Mouse (Mus musculus): ENCODE measurements around the gene Fto. TPM values are rescaled to one million over a fixed set of nuclear protein-coding genes. Genes with fewer than 3 reads are reported as not detected.
A peak's percentile ranks its signal among the peaks of the same experiment; 100 is the strongest.

Fto gene
- polyA plus RNA-seq, 1 experiment from 2014 or later: 16.4 TPM

DNA sequence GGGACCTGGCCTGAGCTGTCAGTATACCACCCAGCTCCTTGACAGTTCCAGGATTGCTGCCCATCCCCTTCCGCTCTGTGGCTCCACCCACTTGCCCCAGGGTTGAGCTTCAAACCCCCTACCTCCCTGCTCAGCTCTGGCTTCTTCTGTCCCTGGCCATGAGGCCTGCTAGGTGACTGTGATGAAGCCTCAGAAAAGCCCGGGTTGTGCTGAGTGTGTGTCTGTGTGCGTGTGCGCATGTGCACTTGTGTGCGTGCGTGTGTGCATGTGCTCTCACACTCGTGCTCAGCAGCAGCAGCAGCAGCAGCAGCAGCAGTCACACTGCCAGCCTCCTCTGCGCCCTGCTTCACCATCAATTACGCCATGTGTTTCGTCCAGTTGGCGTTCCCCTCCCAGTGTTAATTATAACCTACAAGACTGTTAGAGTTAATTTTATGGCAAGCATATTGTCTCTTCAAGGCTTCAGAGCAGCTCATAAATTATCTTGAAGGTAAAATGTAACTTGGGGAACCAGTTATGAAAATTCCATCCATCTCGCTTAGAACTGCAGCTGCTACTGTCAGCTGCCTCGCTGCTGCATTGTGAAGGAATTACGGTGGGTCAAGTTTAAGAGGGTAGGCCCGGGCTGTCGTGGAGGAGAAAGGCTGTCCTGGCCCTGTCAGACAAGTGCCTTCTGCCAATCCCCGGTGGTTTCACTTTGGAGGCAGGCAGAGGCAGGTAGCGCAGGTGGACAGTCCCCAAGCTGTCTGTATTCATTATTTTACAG, 219.5 kb downstream of the Fto start:
- H3K27me3 ChIP-seq: no peaks in the 10 kb centered on the region
- WGBS (ENCODE audit: insufficient replicate concordance): 83% methylated on average over 18 of the region's 18 CpGs
- H3K9me3 ChIP-seq (replicated peaks): no peaks in the 10 kb centered on the region
- no peak overlapping the region for H3K4me2 ChIP-seq
- ATAC-seq (ENCODE audit: low read depth): no peak
- H3K36me3 ChIP-seq: no peaks in the 10 kb centered on the region
- H3K9ac ChIP-seq: no peak overlapping the region
- peaks cover 28% of the 10 kb centered on the region for H3K4me1 ChIP-seq (replicated peaks)
- H3K4me3 ChIP-seq (replicated peaks): no peak overlapping the region
- H3K27ac ChIP-seq: no peak overlapping the region
- DNase-seq: no peak

DNA sequence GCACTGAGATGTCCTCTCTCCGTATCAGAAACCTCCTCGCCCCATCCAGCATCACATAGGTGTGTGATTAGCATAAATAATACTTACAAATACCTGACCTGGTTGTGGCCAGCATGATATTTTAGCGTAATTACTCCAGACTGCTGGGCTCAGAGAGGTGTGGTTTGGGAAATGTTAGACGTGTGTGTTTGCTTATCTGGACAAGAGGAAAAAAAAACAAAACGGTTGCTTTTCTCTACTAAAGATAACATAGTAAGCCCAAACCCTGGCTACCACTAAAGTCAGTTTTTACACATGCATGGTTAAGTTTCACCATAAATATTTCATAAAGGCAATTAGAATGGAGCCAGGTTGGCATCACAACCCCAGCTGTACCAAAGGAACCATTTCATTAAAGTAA, 221.4 kb downstream of the Fto start:
- no peak for DNase-seq
- H3K36me3 ChIP-seq: no peaks in the 10 kb centered on the region
- no peaks in the 10 kb centered on the region for H3K9me3 ChIP-seq (replicated peaks)
- no peak overlapping the region for H3K9ac ChIP-seq
- H3K4me3 ChIP-seq (replicated peaks): no peak overlapping the region
- H3K4me1 ChIP-seq (replicated peaks): peaks cover 31% of the 10 kb centered on the region
- no peak for ATAC-seq (ENCODE audit: low read depth)
- no peaks in the 10 kb centered on the region for H3K27me3 ChIP-seq
- H3K27ac ChIP-seq: no peak overlapping the region
- WGBS (ENCODE audit: insufficient replicate concordance): 28% methylated on average over 5 of the region's 5 CpGs
- H3K4me2 ChIP-seq: no peak overlapping the region

DNA sequence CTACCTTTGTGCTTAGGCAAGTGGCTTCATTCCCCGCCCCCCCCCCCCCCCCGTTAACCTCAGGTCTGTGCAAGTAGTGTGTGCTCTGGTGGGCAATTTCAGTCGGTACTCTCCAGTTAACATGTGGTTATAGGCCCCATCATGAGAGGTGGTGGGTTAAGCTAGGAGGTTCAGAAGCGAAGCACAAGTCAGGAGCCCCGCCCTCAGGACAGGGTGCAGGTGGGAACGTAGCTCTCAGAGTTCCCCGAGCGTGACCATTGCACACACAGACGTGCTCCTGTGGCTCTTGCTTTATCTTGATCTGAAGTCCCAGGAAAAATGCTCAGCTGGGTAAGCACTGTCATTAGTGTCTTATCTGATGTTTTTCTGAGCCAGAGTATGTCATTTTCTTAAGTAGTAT, 224.8 kb downstream of the Fto start:
- no peak overlapping the region for H3K4me3 ChIP-seq (replicated peaks)
- H3K27ac ChIP-seq: no peak overlapping the region
- peaks cover 50% of the 10 kb centered on the region for H3K4me1 ChIP-seq (replicated peaks)
- no peak for DNase-seq
- H3K9me3 ChIP-seq (replicated peaks): no peaks in the 10 kb centered on the region
- H3K36me3 ChIP-seq: no peaks in the 10 kb centered on the region
- WGBS (ENCODE audit: insufficient replicate concordance): 42% methylated on average over 9 of the region's 9 CpGs
- H3K9ac ChIP-seq: no peak overlapping the region
- ATAC-seq (ENCODE audit: low read depth): 0 out of 2 replicates have a peak, but pooled peaks have one; percentile 16
- H3K27me3 ChIP-seq: no peaks in the 10 kb centered on the region
- H3K4me2 ChIP-seq: no peak overlapping the region

DNA sequence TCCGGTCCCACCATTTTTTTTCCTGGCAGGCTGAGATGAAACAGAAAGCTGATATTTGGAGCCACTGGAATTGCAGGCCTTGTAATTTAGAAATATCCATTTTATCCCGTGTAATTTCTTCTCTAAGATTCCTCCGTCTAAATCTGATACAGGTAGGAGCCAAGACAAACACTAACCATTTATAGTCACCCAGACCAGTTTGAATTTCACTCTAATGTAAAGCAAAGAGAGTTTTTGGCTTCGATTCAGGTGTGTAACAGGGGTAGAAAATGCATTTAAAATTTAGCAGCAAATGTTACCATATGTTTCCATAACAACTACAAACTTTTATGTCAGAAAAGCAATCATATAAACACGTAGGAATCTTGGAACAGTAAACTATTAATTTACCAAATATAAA, 225.6 kb downstream of the Fto start:
- no peak overlapping the region for H3K4me2 ChIP-seq
- DNase-seq (no peak), ATAC-seq (ENCODE audit: low read depth) (no peak)
- no peak overlapping the region for H3K4me3 ChIP-seq (replicated peaks)
- peaks cover 42% of the 10 kb centered on the region for H3K4me1 ChIP-seq (replicated peaks)
- H3K9ac ChIP-seq: no peak overlapping the region
- no peaks in the 10 kb centered on the region for H3K9me3 ChIP-seq (replicated peaks)
- H3K27ac ChIP-seq: no peak overlapping the region
- WGBS (ENCODE audit: insufficient replicate concordance): 76% methylated on average over 5 of the region's 5 CpGs
- no peaks in the 10 kb centered on the region for H3K36me3 ChIP-seq
- no peaks in the 10 kb centered on the region for H3K27me3 ChIP-seq

DNA sequence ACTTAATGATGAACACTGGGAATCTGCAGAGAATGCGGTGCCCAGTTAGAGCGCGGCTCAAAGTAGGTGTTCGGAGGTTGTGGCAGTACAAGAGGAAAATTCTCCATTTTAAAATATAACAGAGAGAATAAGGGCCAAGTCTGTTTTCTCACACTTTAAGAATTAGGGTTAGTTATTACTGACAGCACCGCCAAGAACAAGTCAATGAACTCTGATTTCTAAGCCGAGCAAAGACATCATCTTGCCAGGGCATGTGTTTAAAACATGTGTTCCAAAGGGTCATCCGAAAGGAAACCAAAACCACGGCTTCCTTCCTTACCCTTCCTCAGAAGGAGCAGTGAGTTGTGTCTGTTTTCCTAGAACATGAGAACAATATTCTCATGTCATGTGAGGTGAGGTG, 226.3 kb downstream of the Fto start:
- ATAC-seq (ENCODE audit: low read depth): no peak
- Histone ChIP-seq H3K36me3 (no peaks in the 10 kb centered on the region), H3K4me2 (no peak overlapping the region), H3K27me3 (no peaks in the 10 kb centered on the region), H3K4me1 (replicated peaks) (peaks cover 35% of the 10 kb centered on the region), H3K9ac (no peak overlapping the region), H3K9me3 (replicated peaks) (no peaks in the 10 kb centered on the region), H3K27ac (no peak overlapping the region), H3K4me3 (replicated peaks) (no peak overlapping the region)
- 68% methylated on average over 8 of the region's 8 CpGs for WGBS (ENCODE audit: insufficient replicate concordance)
- DNase-seq: no peak

DNA sequence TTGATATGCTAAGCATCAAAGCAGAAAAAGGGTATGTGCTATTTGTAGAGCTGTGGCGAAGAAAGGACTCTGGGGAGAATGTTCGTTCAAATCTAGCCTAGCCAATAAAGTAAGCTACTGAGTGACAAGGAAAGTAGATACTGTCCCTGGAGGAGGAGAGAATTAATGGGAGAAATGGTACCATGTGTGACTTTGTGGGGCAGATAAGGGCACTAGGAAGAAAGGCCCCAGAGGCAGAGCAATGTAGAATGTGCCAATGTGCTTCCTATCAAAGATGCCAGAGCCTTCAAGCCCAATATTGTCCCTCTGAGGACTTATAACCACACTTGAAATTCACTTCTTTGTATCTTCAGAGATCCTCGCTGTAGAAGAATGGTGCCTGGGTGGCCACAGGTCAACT, 227.9 kb downstream of the Fto start:
- Histone ChIP-seq H3K4me2 (no peak overlapping the region), H3K36me3 (no peaks in the 10 kb centered on the region), H3K9ac (no peak overlapping the region), H3K27me3 (no peaks in the 10 kb centered on the region), H3K9me3 (replicated peaks) (no peaks in the 10 kb centered on the region), H3K27ac (no peak overlapping the region), H3K4me1 (replicated peaks) (peaks cover 29% of the 10 kb centered on the region), H3K4me3 (replicated peaks) (no peak overlapping the region)
- 22% methylated on average over 3 of the region's 3 CpGs for WGBS (ENCODE audit: insufficient replicate concordance)
- ATAC-seq (ENCODE audit: low read depth): peak; percentile 65
- no peak for DNase-seq

DNA sequence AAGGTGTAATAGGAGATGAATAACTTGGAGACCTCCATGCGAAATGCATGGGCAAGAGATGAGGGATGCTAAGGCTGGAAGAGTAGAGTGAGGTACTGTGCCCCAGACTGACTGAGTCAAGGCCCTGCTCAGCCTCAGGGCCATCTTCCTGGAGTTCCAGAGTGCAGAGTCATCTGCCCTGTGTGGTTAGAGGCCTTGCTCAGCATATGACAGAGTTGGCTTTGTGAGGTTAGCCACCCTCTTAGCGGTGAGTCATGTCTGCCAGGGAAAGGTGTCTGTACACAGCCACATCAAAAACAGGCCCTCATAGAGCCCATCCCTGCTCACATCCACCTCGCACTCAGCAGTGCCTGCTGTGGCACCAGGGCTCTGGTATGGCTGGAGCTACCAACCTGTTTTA, 232.2 kb downstream of the Fto start:
- Histone ChIP-seq H3K4me3 (replicated peaks) (no peak overlapping the region), H3K27me3 (no peaks in the 10 kb centered on the region), H3K9ac (no peak overlapping the region), H3K27ac (no peak overlapping the region), H3K4me2 (no peak overlapping the region), H3K9me3 (replicated peaks) (no peaks in the 10 kb centered on the region), H3K36me3 (no peaks in the 10 kb centered on the region), H3K4me1 (replicated peaks) (peaks cover 12% of the 10 kb centered on the region)
- DNase-seq (no peak), ATAC-seq (ENCODE audit: low read depth) (no peak)
- WGBS (ENCODE audit: insufficient replicate concordance): 57% methylated on average over 3 of the region's 3 CpGs

DNA sequence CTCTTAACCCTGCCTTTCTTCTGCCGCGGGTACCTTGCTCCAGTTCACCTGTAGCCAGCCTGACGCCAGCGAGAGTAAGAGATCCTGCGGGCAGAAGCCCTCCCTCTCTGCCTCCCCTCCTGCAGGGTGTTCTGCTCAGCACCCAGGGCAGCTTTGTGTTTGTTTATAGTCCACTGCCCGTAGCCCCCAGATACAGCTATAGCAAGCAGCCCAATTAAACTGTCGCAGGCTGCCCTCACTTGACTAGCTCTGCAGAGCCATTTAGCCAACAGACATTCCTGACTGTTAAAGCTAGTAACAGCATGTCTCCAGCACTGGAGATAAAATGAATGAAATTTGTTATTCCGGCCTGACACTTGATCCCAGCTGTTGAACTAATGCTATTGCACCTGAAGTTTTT, 233.3 kb downstream of the Fto start:
- no peak for ATAC-seq (ENCODE audit: low read depth)
- WGBS (ENCODE audit: insufficient replicate concordance): 69% methylated on average over 8 of the region's 8 CpGs

DNA sequence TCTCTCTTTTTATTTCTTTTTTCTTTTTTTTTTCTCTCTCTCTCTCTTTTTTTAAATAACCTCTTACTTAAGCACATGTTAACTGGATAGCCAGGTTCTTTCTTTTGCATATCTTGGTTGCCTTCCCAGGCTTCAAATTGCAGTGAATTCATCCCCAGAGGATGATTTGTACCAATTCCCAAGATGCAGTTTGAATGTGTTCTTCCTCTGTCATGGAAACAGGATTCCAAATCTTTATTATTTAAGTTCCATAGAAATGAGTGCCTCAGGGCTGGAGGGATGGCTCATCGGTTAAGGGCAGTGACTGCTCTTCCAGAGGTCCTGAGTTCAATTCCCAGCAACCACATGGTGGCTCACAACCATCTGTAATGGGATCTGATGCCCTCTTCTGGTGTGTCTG, 236.8 kb downstream of the Fto start:
- Histone ChIP-seq H3K9me3 (replicated peaks) (no peaks in the 10 kb centered on the region), H3K4me2 (no peak overlapping the region), H3K4me3 (replicated peaks) (no peak overlapping the region), H3K9ac (no peak overlapping the region), H3K36me3 (no peaks in the 10 kb centered on the region; the same call in 1 of the 2 replicates), H3K4me1 (replicated peaks) (no peaks in the 10 kb centered on the region), H3K27ac (no peak overlapping the region), H3K27me3 (no peaks in the 10 kb centered on the region)
- no peak for ATAC-seq (ENCODE audit: low read depth)
- DNase-seq: no peak
- 78% methylated on average over 1 of the region's 1 CpGs for WGBS (ENCODE audit: insufficient replicate concordance)

More for the DNA sequence above, 233.3 kb downstream of the Fto start:
- Histone ChIP-seq H3K36me3 (no peaks in the 10 kb centered on the region; the same call in 1 of the 2 replicates), H3K4me3 (replicated peaks) (no peak overlapping the region), H3K9me3 (replicated peaks) (no peaks in the 10 kb centered on the region), H3K27me3 (no peaks in the 10 kb centered on the region), H3K27ac (no peak overlapping the region), H3K9ac (no peak overlapping the region), H3K4me1 (replicated peaks) (peaks cover 3% of the 10 kb centered on the region; the same call in 1 of the 2 replicates), H3K4me2 (no peak overlapping the region)
- DNase-seq: no peak

DNA sequence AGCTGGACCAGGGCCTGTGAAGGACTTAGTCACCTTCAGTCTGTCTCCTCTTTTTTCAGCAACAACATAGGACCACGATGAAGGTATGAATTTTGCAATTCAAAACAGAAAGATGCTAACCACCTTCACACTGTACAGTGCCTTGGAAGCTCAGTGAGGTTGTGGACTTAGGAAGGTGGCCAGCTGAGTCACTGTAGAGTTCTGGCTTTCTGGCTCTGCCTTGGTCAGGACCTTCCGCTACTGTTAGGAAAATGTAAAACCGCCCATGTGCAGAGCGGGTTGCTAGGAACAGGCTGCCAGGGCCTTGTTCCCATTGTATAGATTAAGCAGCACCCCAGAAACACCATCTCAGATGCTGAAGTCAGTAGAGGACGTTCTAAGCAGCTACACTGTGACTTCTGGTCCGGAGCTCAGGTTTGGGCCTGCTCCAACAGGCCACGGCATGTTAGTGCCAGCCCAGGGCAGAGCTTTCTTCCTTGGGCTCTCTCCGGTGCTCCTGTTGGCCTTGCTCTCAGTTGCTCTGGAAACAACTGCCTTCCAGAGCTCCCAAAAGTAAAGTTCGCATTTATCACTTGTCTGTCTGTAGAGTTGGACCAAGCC, 237.9 kb downstream of the Fto start:
- no peak overlapping the region for H3K27ac ChIP-seq
- DNase-seq: no peak

DNA sequence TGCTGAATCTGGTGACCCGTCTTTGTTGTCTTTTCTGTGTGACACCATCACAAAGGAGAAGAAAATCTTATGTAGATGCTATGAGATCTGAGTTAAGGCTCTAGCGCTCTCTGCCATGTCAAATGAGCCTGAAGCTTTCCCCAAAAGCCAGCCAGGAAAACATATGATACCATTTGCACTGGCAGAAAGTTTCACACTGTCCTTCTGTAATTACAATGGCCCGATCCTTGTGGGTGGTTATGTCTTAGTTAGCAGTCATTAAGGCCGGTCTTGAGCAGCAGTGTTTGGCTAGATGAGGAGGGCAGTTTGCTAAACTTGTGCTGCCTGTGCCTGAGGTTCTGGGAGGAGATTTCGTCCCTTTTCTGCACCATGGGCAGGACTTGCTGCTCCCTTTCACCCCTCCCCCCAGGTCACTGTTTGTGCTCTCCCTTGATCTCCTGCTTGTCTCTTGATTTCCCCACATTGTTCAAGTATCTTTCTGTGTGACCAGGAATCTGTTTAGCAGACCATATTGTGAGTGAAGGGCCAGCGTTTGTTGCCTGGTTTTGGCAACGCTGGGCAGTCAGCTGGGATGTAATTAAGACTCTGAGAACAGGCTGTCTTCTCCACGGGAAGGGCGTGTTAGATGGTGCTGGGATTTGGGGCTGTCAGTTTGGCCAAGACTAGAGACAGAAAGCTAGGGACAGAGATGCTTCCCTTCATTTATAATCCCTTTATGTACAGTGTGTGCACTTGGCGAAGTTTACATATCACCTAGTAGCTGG, 238.6 kb downstream of the Fto start:
- H3K4me1 ChIP-seq (replicated peaks): no peaks in the 10 kb centered on the region
- H3K27ac ChIP-seq: no peak overlapping the region
- H3K4me3 ChIP-seq (replicated peaks): no peak overlapping the region
- H3K4me2 ChIP-seq: no peak overlapping the region
- no peaks in the 10 kb centered on the region; the same call in 1 of the 2 replicates for H3K36me3 ChIP-seq
- DNase-seq: no peak
- no peak for ATAC-seq (ENCODE audit: low read depth)
- WGBS (ENCODE audit: insufficient replicate concordance): 70% methylated on average over 10 of the region's 10 CpGs
- H3K9ac ChIP-seq: no peak overlapping the region
- no peaks in the 10 kb centered on the region for H3K9me3 ChIP-seq (replicated peaks)
- H3K27me3 ChIP-seq: no peaks in the 10 kb centered on the region

More for the DNA sequence above, 237.9 kb downstream of the Fto start:
- H3K27me3 ChIP-seq: no peaks in the 10 kb centered on the region
- H3K9me3 ChIP-seq (replicated peaks): no peaks in the 10 kb centered on the region
- H3K9ac ChIP-seq: no peak overlapping the region
- no peaks in the 10 kb centered on the region; the same call in 1 of the 2 replicates for H3K36me3 ChIP-seq
- no peak overlapping the region for H3K4me2 ChIP-seq
- H3K4me1 ChIP-seq (replicated peaks): no peaks in the 10 kb centered on the region
- 75% methylated on average over 9 of the region's 9 CpGs for WGBS (ENCODE audit: insufficient replicate concordance)
- H3K4me3 ChIP-seq (replicated peaks): no peak overlapping the region
- ATAC-seq (ENCODE audit: low read depth): no peak

Data from liver, embryonic 13.5 days (tissue).